Mouse (Mus musculus) frontal cortex, adult 2 months (tissue): ENCODE measurements at regions not wholly inside any gene's neighbourhood (a gene's known extent, or its start where the extent isn't known, plus 50 kb on each side); places are given as distances from the start of the nearest gene placed in this dataset.

ENCODE experiments used
- DNase-seq, 2 experiments: peaks; one replicate each; pipeline ENCODE4 v3.0.0; 2022; ENCODE audit warnings: low spot score in 1 of 2; ENCODE audit errors: extremely low spot score in 1 of 2

GRCm38 (mm10) chr1:41810318-41810964 is 885.1 kb upstream of the Pou3f3 start:
- peak; percentile 81 to 89 for DNase-seq

GRCm38 (mm10) chr1:41811130-41811529 is 884.4 kb upstream of the Pou3f3 start:
- DNase-seq, result no peak

- no peak for DNase-seq
Observed at GRCm38 (mm10) chr1:41812071-41812470, 883.5 kb upstream of the Pou3f3 start.

- DNase-seq, result no peak
Observed at GRCm38 (mm10) chr1:41814032-41815005, 881.2 kb upstream of the Pou3f3 start.

GRCm38 (mm10) chr1:41815021-41815420 is 880.5 kb upstream of the Pou3f3 start:
- DNase-seq, result no peak

- DNase-seq, result no peak
Observed at GRCm38 (mm10) chr1:41822742-41823141, 872.8 kb upstream of the Pou3f3 start.

GRCm38 (mm10) chr1:41825223-41825622 is 870.3 kb upstream of the Pou3f3 start:
- DNase-seq, result no peak

GRCm38 (mm10) chr1:41831641-41832040 is 863.9 kb upstream of the Pou3f3 start:
- DNase-seq, result no peak
